Mouse (Mus musculus) liver, embryonic 14.5 days (tissue): ENCODE data around the gene Sec14l1.

Experiments used
- CTCF ChIP-seq: IDR thresholded peaks from 2 replicates; pipeline ENCODE4 v1.5.1; 2016; ENCODE audit warnings: antibody characterized with exemption, low read depth, control low read depth
- EP300 ChIP-seq: IDR thresholded peaks from 2 replicates; pipeline ENCODE4 v1.6.1; 2016; ENCODE audit warnings: antibody characterized with exemption, low read depth

- no peak for TF ChIP-seq CTCF
- TF ChIP-seq EP300 = no peak
Observed at GRCm38 (mm10) chr11:117106633-117107334, 8.2 kb upstream of the Sec14l1 start.
